Mouse (Mus musculus): ENCODE results near the gene Csn1s2a. TPM values are rescaled to one million over a fixed set of nuclear protein-coding genes. Genes with fewer than 3 reads are reported as not detected.
"Not testable (repeated sequence)": the region's sequence is repeated elsewhere in the genome, so short reads cannot be mapped to it uniquely, and the experiment has no call there.

Gene Csn1s2a
- total RNA-seq (2022), result not detected

DNA sequence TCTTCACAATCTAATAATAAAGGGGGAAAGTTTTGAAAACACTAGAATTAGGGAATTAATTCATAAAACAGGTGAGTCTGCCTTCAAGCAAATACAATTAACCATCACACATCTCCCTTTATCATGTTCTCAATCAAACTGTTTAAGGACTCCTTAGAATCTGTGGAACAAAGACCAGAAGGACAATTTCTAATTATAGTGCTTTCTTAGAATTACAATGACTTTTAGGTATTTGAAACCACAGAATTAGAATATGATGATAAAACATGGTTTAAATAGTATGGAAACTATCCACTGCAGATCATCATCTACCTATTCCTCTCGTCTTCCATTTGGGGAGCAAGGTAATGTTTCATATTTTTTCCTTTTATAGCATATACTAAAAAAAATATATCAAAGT lies at the start of gene Csn1s2a:
Gene Csn1s2a, plus strand, starts transcription at position 301 of the 400 bp plus-strand sequence.
- DNase-seq, result no peak

- DNase-seq, result no peak
Measured at GRCm38 (mm10) chr5:87734821-87735220, 39.5 kb upstream of the Csn1s2a start.

- no peak for DNase-seq
Measured at GRCm38 (mm10) chr5:87753471-87753870, 20.9 kb upstream of the Csn1s2a start.

DNA sequence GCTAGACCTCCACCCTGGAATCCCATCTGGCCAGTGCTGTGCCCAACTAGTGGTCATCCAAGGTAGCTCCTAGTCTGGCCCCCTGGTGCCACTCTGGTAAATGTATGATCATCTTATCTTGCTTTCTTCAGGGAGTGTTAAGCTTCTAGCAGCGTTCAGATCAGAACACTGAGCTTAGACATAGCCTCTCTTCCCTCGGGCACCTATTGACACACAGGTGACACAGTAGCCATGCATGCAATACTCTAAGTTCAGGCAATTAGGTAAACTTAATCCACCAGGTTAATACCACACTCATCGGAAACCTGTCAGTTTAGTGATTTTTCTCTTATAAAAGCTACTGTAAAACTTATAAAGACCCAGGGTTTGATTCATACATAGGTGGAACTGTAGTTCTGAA lies 9.8 kb upstream of the Csn1s2a start:
- no peak for DNase-seq

DNA sequence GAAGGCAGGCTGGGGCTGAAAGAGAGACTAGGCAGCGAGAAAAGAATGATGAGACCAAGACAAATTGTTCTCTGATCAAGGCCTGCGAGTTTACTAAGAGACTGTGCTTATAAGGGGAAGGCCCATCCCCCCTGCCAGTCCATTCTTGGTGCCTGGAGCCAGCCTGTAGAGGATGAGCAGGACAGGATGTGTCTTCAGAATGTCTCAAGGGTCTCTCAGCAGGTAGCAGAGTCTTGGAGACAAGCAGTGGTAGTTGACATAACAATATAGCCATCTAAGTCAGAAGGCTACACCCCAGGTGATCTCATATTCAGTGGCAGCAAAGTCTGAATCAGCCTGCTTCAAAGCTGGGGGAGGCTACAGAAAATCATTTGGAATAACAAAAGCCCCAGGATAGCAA lies 2.2 kb upstream of the Csn1s2a start:
- not testable (repeated sequence) for DNase-seq

DNA sequence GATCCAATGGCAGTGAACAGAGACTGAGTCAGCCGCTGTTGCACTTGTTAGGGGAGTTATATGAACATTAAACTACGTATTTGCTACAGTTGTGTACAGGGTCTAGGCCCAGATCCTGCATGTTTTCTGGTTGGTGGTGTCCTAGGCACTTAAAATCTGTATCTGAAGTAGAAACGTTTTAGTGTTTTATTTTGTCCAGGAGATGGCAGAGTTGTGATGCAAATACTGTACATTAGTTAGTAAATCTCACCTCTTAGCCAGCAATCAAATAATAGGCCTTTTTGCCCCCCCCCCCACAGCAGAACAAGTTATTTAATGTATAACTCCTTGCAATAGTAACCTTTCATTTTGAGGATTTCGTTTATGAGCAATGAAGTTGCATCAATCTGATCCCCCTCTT lies 8.4 kb downstream of the Csn1s2a start:
- no peak for DNase-seq

GRCm38 (mm10) chr5:87807782-87808181 lies 33.4 kb downstream of the Csn1s2a start, which contains the start of gene Csn1s2b:
Gene Csn1s2b (plus strand): TSS chr5:87808082.
- no peak for DNase-seq

DNA sequence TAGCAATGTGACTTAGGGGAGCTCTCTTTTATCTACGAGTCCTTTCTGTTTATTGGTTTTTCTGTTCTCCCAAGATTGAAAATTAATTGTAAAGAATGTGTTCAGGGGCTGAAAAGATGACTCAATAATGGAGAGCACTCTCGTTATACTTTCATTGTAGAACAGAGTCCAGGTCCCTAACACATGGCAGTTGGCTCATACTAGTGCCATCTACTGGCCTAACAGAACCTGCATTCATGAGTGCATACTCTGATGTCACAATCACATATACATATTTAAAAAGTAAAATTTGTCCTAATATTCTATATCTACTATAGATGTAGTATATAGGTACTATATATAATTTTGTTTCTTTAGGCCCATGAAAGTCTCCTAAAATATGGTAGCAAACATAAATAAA lies 34.9 kb downstream of the Csn1s2a start:
- no peak for DNase-seq

DNA sequence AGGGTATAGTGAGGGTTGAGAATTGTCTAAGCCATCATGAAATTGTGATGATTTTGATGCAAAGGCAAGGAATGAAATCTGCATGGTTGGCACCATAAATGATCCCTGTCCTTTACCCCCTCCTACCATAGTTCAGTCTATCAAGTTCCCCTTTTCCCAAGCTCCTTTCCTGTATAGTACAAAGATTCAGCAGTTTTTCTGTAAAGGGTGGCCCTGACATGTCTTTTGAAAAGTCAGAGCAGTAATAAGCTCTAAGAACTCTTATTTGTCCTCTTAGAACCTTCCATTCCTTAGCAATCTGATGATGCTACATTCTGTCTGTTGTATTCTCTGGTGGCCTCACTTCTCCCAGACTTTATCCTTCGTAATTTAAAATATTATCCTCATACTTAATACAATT lies 51.0 kb downstream of the Csn1s2a start, which contains the start of gene Prr27:
Gene Prr27, plus strand, starts transcription at position 301 of the 400 bp plus-strand sequence.
- no peak for DNase-seq

Other genes with a start within 250 kb of the Csn1s2a start
- gene Sult1b1, start 236.4 kb upstream of the Csn1s2a start, total RNA-seq (2022), result not detected
- gene Sult1d1, start 205.5 kb upstream of the Csn1s2a start, total RNA-seq (2022), result under 1 TPM in 1 of 4 experiments, not detected in 3; 0.11 TPM
- gene Sult1e1, start 183.0 kb upstream of the Csn1s2a start, total RNA-seq (2022), result 1 to 10 TPM in 3 of 4 experiments, under 1 TPM in 1; 0.98 to 5.8 (median 1.9) TPM
- not detected for gene Csn1s1, start 108.4 kb upstream of the Csn1s2a start, total RNA-seq (2022)
- gene Csn2, start 74.9 kb upstream of the Csn1s2a start, total RNA-seq (2022), result not detected
- not detected for gene Csn1s2b, start 33.5 kb downstream of the Csn1s2a start, total RNA-seq (2022)
- not detected for gene Prr27, start 51.1 kb downstream of the Csn1s2a start, total RNA-seq (2022)
- not detected for gene Odam, start 110.5 kb downstream of the Csn1s2a start, total RNA-seq (2022)
- gene Csn3, start 151.0 kb downstream of the Csn1s2a start, total RNA-seq (2022), result not detected
- gene 2310003L06Rik, start 194.9 kb downstream of the Csn1s2a start, total RNA-seq (2022), result not detected
- gene Gm28434, start 194.9 kb downstream of the Csn1s2a start, total RNA-seq (2022), result not detected
- not detected for gene Cabs1, start 204.9 kb downstream of the Csn1s2a start, total RNA-seq (2022)
- gene Smr3a, start 228.0 kb downstream of the Csn1s2a start, total RNA-seq (2022), result not detected